Mouse (Mus musculus) liver, adult 2 months (tissue): ENCODE measurements around the gene Trim65.

ENCODE experiments used
- CTCF ChIP-seq: fragments of 200-500 bp; IDR thresholded peaks from 2 replicates; pipeline ENCODE4 v1.5.1; 2011; ENCODE audit warnings: low read depth, low read length, control low read depth
- POLR2A ChIP-seq: fragments of 200-500 bp; IDR thresholded peaks from 2 replicates; pipeline ENCODE4 v1.6.1; 2011; ENCODE audit warnings: low read length, control low read depth; ENCODE audit not compliant: insufficient read depth; ENCODE audit errors: extremely low read depth

DNA sequence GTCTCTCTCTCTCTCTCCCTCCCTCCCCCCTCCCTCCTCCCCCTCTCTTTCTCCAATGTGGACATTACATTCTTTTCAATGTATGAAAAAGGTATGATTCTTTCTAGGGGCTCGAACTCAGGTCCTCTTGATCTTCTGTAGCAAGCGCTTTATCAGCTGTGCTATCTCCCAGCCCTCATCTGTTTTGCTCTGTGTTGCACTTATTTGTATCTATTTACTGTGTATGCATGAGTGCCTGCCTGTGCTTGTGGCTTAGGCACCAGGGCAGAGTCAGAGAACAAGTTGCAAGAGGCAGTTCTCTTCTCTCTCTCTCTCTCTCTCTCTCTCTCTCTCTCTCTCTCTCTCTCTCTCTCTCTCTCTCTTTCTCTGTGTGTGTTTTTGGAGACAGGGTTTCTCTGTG is 25.9 kb downstream of the Trim65 start:
- TF ChIP-seq CTCF (no peak), POLR2A (no peak)
